Mouse (Mus musculus) liver, embryonic 14.5 days (tissue): ENCODE measurements around the gene Atcay. TPM values are rescaled to one million over a fixed set of nuclear protein-coding genes. Genes with fewer than 3 reads are reported as not detected.
A peak's percentile ranks its signal among the peaks of the same experiment; 100 is the strongest.

Source experiments
- ATAC-seq: fragments of 200-750 bp; cut with Nextera tagmentation; 2 replicates; pipeline ENCODE4 v1.8.0; 2017; ENCODE audit warnings: moderate number of reproducible peaks, mild to moderate bottlenecking, moderate library complexity; ENCODE audit not compliant: insufficient read depth
- DNase-seq, 3 experiments: peaks; one replicate each; pipeline ENCODE4 v3.0.0-alpha.2; 2012 to 2013; ENCODE audit warnings: low read depth in 3 of 3, low spot score in 3 of 3
- H3K27ac ChIP-seq: fragments of 300-500 bp; sonication (generic); 2 replicates; pipeline ENCODE4 v1.5.1; 2014; ENCODE audit warnings: moderate library complexity, mild to moderate bottlenecking, control low read depth, inconsistent platforms
- H3K27me3 ChIP-seq: fragments of 300-500 bp; sonication (generic); 2 replicates; pipeline ENCODE4 v1.6.1; 2014; ENCODE audit warnings: mild to moderate bottlenecking, low read length, moderate library complexity; ENCODE audit not compliant: control insufficient read depth, insufficient read depth
- H3K36me3 ChIP-seq: fragments of 300-500 bp; sonication (generic); replicated peaks from 2 replicates; pipeline ENCODE4 v1.6.1; 2014; ENCODE audit warnings: low read depth; ENCODE audit not compliant: control insufficient read depth, insufficient read depth
- H3K4me1 ChIP-seq, 2 experiments: fragments of 200-500 bp in 1 of 2; fragments of 300-500 bp in 1 of 2; sonication (generic) in 1 of 2; replicated peaks; 2 replicates each; pipeline ENCODE4 v1.6.1; 2012 to 2014; ENCODE audit warnings: antibody characterized with exemption in 1 of 2, inconsistent platforms in 1 of 2, low read length in 1 of 2; ENCODE audit not compliant: control insufficient read depth in 2 of 2, insufficient read depth in 2 of 2
- H3K4me2 ChIP-seq: fragments of 300-500 bp; sonication (generic); 2 replicates; pipeline ENCODE4 v1.6.1; 2014; ENCODE audit warnings: low read depth, mild to moderate bottlenecking, control low read depth, moderate library complexity
- H3K4me3 ChIP-seq, 2 experiments: fragments of 200-500 bp in 1 of 2; fragments of 300-500 bp in 1 of 2; sonication (generic) in 1 of 2; 2 replicates each; pipeline ENCODE4 v1.5.1; 2012 to 2014; ENCODE audit warnings: low read depth in 2 of 2, low read length in 2 of 2, mild to moderate bottlenecking in 2 of 2, control low read depth in 1 of 2, inconsistent platforms in 1 of 2, moderate library complexity in 1 of 2; ENCODE audit not compliant: insufficient read depth in 1 of 2
- H3K9ac ChIP-seq: fragments of 300-500 bp; sonication (generic); replicated peaks from 2 replicates; pipeline ENCODE4 v1.6.1; 2014; ENCODE audit warnings: mild to moderate bottlenecking, control low read depth, moderate library complexity
- H3K9me3 ChIP-seq: fragments of 300-500 bp; sonication (generic); 2 replicates; pipeline ENCODE4 v1.6.1; 2016; ENCODE audit warnings: low read length, mixed read lengths; ENCODE audit not compliant: control insufficient read depth
- CTCF ChIP-seq: IDR thresholded peaks from 2 replicates; pipeline ENCODE4 v1.5.1; 2016; ENCODE audit warnings: antibody characterized with exemption, low read depth, control low read depth
- EP300 ChIP-seq: IDR thresholded peaks from 2 replicates; pipeline ENCODE4 v1.6.1; 2016; ENCODE audit warnings: antibody characterized with exemption, low read depth
- WGBS: fragments of 180-500 bp; shearing (Covaris S2); extraction: QIAGEN DNeasy Blood & Tissue Kit; methylation state at CpG from one replicate; pipeline ENCODE4 v1.1.7; 2014; ENCODE audit not compliant: insufficient replicate concordance; 5-methylcytosine and 5-hydroxymethylcytosine counted together
- polyA plus RNA-seq, 2 experiments: library from polyadenylated mRNA; depleted of rRNA in 1 of 2; stranded (reverse) in 1 of 2; unstranded in 1 of 2; fragments of >200 nt; fragmentation: Nextera tagmentation in 1 of 2; extraction: Ambion mirVana in 1 of 2; gene quantifications; 2 replicates each; pipeline versions ENCODE4 v1.2.1 to v1.2.3; 2012 to 2014

Atcay gene
- polyA plus RNA-seq (2012; rRNA removed) = 0.01 and 0.14 TPM in 2 replicates
- polyA plus RNA-seq (2014; fragmentation: Nextera tagmentation; extraction: Ambion mirVana) = not detected in 2 replicates

DNA sequence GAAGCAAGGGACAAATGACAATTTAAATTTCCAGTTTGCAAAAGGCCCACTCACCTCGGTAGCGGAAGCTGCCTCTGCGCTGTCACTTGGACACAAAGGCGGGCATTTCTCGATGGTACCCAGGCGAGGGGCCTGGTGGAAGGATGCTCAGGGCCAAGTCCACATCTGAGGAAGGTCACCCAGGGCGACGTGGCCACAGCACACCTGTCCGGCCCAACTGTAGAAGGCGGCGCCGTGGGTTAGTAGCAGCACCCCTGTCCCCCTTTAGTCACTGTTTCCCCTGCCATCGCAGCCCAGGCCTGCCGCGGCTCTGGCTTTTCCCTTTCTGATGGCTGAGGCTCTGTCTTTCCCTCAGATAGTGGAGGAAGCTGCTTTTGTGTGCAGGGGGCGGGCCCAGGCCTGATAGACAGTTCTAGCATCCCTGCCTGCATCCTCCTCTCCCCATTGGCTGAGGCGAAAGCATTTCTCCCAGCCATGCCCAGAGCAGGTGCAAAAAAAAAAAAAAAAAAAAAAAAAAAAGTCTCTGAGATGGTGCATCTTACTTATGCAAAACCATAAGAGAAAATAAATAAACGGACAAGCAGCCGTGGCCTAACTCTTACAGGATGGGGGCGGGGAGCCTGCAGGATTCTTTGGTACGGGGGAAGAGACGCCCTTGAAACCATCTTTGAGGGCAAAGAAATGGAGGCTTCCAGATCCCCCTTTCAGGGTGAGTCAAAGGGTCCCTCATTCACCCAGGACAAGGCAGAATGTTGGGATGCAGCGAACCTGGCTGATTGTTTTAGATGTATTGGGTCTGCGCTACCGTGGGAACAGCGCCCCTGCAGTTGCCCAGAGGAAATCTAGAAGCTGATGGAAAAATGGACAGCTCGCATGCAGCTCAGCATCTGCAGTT, at the start of gene Atcay:
Gene Atcay, minus strand, starts transcription at position 396 of the 895 bp plus-strand sequence.
- Histone ChIP-seq H3K4me1 (peaks cover 2 to 3% of the 10 kb centered on the region in 2 experiments; a peak in 2 of 4 replicates), H3K9ac (no peak within 1 kb of the TSS), H3K27me3 (peaks cover 36% of the 10 kb centered on the region), H3K36me3 (no peaks in the 10 kb centered on the region), H3K4me3 (no peak within 1 kb of the TSS), H3K4me2 (no peak within 1 kb of the TSS), H3K9me3 (no peaks in the 10 kb centered on the region), H3K27ac (no peak within 1 kb of the TSS)
- no peak for TF ChIP-seq EP300
- TF ChIP-seq CTCF = peak; percentile 58
- 13% methylated on average over 27 of the region's 27 CpGs for WGBS
- DNase-seq (no peak), ATAC-seq (no peak)

DNA sequence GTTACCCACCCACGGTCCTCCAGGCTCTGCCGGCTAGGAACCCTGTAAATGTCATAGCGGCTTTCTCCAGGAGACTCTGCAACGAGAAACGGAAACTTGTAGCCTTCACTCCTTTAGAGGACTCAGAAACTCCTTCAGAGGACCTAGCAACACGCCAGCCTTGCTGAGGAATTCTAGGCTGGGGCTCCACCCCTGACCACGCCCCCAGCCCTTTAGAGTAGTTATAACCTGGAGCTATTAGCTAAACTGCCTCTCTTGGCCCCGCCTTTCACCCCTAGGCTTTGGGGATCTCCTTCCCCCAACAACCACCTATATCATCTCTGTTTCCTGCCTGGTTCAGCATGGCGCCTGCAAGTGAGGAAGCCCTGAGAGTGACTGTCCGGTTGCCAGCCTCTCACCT, 48.9 kb upstream of the Atcay start:
- Histone ChIP-seq H3K27ac (no peak overlapping the region), H3K9me3 (no peaks in the 10 kb centered on the region), H3K27me3 (peaks cover 13% of the 10 kb centered on the region), H3K4me2 (no peak overlapping the region), H3K4me1 (no peaks in the 10 kb centered on the region), H3K36me3 (no peaks in the 10 kb centered on the region), H3K9ac (no peak overlapping the region), H3K4me3 (no peak overlapping the region)
- DNase-seq = no peak
- no peak for TF ChIP-seq CTCF
- no peak for TF ChIP-seq EP300
- no peak for ATAC-seq
- WGBS = 31% methylated on average over 10 of the region's 10 CpGs

DNA sequence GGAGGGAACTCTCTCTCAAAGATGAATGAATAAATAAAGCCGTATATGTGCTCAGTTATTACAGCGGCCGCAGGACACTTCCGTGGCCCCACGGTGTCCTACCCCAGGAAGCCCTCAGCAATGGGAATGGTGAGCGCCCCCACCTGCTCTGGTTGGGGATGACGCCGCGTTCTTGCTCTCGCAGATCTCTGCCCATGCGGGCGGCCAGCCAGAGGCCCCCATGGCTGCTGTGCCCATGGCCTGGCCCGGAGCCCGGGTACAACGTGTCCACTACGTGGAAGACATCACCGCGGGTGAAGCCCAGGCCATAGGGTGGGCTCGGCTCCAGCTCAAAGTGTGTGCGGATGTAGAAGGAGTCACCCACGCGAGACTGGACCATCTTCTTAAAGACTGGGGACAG, 47.0 kb upstream of the Atcay start:
- H3K4me1 ChIP-seq = no peaks in the 10 kb centered on the region
- no peak overlapping the region for H3K4me3 ChIP-seq
- H3K27me3 ChIP-seq = peaks cover 3% of the 10 kb centered on the region; the same call in 1 of the 2 replicates
- H3K36me3 ChIP-seq = no peaks in the 10 kb centered on the region
- no peaks in the 10 kb centered on the region for H3K9me3 ChIP-seq
- 68% methylated on average over 22 of the region's 22 CpGs for WGBS
- no peak overlapping the region for H3K27ac ChIP-seq
- no peak for ATAC-seq
- no peak for DNase-seq
- H3K4me2 ChIP-seq = no peak overlapping the region
- TF ChIP-seq CTCF (no peak), EP300 (no peak)
- no peak overlapping the region for H3K9ac ChIP-seq

DNA sequence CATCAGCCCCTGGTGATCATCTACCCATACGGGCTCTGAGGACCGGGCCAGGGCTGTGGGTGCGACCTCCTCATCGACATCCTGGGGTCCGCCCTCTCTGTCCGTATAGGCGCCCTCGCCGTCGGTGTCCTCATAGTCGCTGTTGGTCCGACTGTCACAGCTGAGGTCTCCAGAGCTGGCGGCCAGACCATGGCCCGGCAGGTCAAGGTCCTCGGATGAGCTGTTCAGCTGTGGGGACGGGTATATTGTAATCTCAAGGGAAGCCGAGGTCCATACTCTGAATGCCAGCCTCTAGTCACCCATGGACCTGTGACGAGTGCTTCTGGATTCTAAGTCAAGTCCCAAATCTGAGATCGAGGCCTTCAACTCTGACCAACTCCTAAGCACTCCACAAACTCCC, 43.2 kb upstream of the Atcay start:
- H3K4me3 ChIP-seq = no peak overlapping the region
- H3K9ac ChIP-seq = no peak overlapping the region
- H3K4me2 ChIP-seq = no peak overlapping the region
- TF ChIP-seq EP300 = no peak
- no peak for TF ChIP-seq CTCF
- H3K9me3 ChIP-seq = no peaks in the 10 kb centered on the region
- no peak overlapping the region for H3K27ac ChIP-seq
- DNase-seq (no peak), ATAC-seq (no peak)
- H3K4me1 ChIP-seq = no peaks in the 10 kb centered on the region
- H3K36me3 ChIP-seq = peaks cover 3% of the 10 kb centered on the region
- 84% methylated on average over 19 of the region's 19 CpGs for WGBS
- no peaks in the 10 kb centered on the region for H3K27me3 ChIP-seq

DNA sequence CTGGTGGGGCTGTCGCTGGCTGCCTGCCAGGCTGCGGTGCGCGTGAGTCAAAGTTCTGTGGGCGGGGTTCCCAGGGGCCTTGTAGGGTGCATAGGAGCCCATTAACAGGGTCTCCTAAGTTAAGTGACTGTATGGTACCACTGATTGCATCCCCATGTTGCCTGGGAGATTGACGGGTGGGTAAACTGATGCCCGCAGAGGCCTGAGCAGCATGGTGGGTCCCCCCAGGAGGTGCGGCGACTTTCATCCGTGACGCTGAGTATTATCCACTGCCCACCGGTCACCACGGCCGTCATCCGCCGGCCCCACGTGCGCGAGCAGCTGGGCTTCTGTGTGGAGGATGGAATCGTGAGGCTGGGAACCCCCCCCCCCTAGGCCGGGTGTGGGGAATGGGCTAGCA, 41.7 kb upstream of the Atcay start:
- Histone ChIP-seq H3K4me1 (peaks cover 0 to 4% of the 10 kb centered on the region in 2 experiments; a peak in 2 of 4 replicates), H3K27me3 (no peaks in the 10 kb centered on the region), H3K9ac (no peak overlapping the region), H3K4me3 (no peak overlapping the region), H3K36me3 (peaks cover 3% of the 10 kb centered on the region), H3K4me2 (no peak overlapping the region), H3K27ac (no peak overlapping the region), H3K9me3 (no peaks in the 10 kb centered on the region)
- no peak for DNase-seq
- ATAC-seq = no peak
- 84% methylated on average over 21 of the region's 21 CpGs for WGBS
- TF ChIP-seq EP300 (no peak), CTCF (no peak)
